Mouse (Mus musculus) embryonic facial prominence, embryonic 13.5 days (tissue): ENCODE results near the gene Dscaml1. TPM values are rescaled to one million over a fixed set of nuclear protein-coding genes. Genes with fewer than 3 reads are reported as not detected.
"Not testable (repeated sequence)": the region's sequence is repeated elsewhere in the genome, so short reads cannot be mapped to it uniquely, and the experiment has no call there.

Source experiments
- ATAC-seq: fragments of 200-750 bp; cut with Nextera tagmentation; 2 replicates; pipeline ENCODE4 v1.8.0; 2017; ENCODE audit warnings: low read depth; ENCODE audit not compliant: insufficient number of reproducible peaks, insufficient read depth, low FRiP score, low TSS enrichment
- H3K27ac ChIP-seq: fragments of 300-500 bp; sonication (generic); 2 replicates; pipeline ENCODE4 v1.5.1; 2015; ENCODE audit warnings: moderate library complexity, mild to moderate bottlenecking, inconsistent platforms
- H3K27me3 ChIP-seq: fragments of 300-500 bp; sonication (generic); 2 replicates; pipeline ENCODE4 v1.6.1; 2015; ENCODE audit warnings: mild to moderate bottlenecking, inconsistent platforms
- H3K36me3 ChIP-seq: fragments of 300-500 bp; sonication (generic); 2 replicates; pipeline ENCODE4 v1.6.1; 2015; ENCODE audit warnings: mild to moderate bottlenecking, inconsistent platforms
- H3K4me1 ChIP-seq: fragments of 300-500 bp; sonication (generic); 2 replicates; pipeline ENCODE4 v1.6.1; 2015; ENCODE audit warnings: inconsistent platforms
- H3K4me2 ChIP-seq: fragments of 300-500 bp; sonication (generic); 2 replicates; pipeline ENCODE4 v1.6.1; 2015; ENCODE audit warnings: moderate library complexity, mild to moderate bottlenecking, inconsistent platforms
- H3K4me3 ChIP-seq: fragments of 300-500 bp; sonication (generic); 2 replicates; pipeline ENCODE4 v1.5.1; 2015; ENCODE audit warnings: mild to moderate bottlenecking, inconsistent platforms
- H3K9ac ChIP-seq: fragments of 300-500 bp; sonication (generic); 2 replicates; pipeline ENCODE4 v1.6.1; 2015; ENCODE audit warnings: mild to moderate bottlenecking, inconsistent platforms
- H3K9me3 ChIP-seq: fragments of 300-500 bp; sonication (generic); 2 replicates; pipeline ENCODE4 v1.6.1; 2016; ENCODE audit warnings: inconsistent platforms
- WGBS: fragments of 180-500 bp; shearing (Covaris S2); methylation state at CpG from one replicate; pipeline ENCODE4 v1.1.7; 2015; ENCODE audit warnings: mixed read lengths; 5-methylcytosine and 5-hydroxymethylcytosine counted together
- polyA plus RNA-seq: library from polyadenylated mRNA; unstranded; fragments of >200 nt; fragmentation: Nextera tagmentation; extraction: Ambion mirVana; gene quantifications from 2 replicates; pipeline ENCODE4 v1.2.1, GENCODE M21; 2015

Gene Dscaml1
- polyA plus RNA-seq, 1 experiment from 2014 or later, result 0.97 TPM

DNA sequence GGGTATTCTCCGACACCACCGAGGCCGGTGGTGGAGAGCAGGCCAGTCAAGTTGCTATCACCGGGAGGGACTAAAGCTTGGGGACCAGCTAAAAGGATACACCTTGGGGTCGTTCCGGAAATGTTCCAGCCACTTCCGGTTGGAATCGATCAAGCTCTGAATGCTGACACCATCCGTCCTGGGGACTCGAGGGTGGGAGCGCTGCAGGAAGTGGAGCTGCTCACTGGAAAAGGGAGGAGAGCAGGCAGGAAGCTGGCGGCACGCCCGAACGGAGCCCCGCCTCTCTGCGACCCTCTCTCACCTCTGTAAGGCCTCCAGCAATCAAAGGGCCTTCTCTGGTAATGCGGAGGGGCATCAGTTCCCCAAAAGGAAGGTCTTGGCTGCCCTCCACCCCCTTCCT is 342.0 kb downstream of the Dscaml1 start:
- ATAC-seq, result no peak
- peaks cover 5% of the 10 kb centered on the region; the same call in 1 of the 2 replicates for H3K4me1 ChIP-seq
- no peak overlapping the region for H3K4me3 ChIP-seq
- no peak overlapping the region for H3K27ac ChIP-seq
- H3K9me3 ChIP-seq, result no peaks in the 10 kb centered on the region
- no peak overlapping the region for H3K4me2 ChIP-seq
- H3K9ac ChIP-seq, result no peak overlapping the region
- 79% methylated on average over 18 of the region's 18 CpGs for WGBS
- H3K36me3 ChIP-seq, result peaks cover 51% of the 10 kb centered on the region
- no peaks in the 10 kb centered on the region for H3K27me3 ChIP-seq

DNA sequence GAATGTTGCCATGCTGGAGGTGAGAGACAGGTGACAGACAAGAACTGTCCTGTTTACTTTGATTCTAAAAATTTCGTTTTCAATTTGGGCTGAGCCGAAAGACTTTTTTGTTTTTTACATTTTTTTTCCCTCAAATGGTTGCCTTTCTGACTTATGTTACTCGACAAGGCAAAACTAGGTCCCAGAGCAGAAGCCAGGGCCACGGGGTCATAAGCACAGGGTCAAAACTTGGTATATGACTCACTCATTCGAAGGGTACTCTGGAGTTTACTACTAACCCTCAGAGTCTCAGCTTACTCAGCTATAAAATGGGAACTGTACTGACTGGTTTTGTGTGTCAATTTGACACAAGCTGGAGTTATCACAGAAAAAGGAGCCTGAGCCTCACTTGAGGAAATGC is 343.2 kb downstream of the Dscaml1 start:
- Histone ChIP-seq H3K4me1 (peaks cover 5% of the 10 kb centered on the region; the same call in 1 of the 2 replicates), H3K4me3 (no peak overlapping the region), H3K4me2 (no peak overlapping the region), H3K9me3 (no peaks in the 10 kb centered on the region), H3K36me3 (peaks cover 63% of the 10 kb centered on the region), H3K27me3 (no peaks in the 10 kb centered on the region), H3K27ac (no peak overlapping the region), H3K9ac (no peak overlapping the region)
- 89% methylated on average over 5 of the region's 5 CpGs for WGBS
- no peak for ATAC-seq

DNA sequence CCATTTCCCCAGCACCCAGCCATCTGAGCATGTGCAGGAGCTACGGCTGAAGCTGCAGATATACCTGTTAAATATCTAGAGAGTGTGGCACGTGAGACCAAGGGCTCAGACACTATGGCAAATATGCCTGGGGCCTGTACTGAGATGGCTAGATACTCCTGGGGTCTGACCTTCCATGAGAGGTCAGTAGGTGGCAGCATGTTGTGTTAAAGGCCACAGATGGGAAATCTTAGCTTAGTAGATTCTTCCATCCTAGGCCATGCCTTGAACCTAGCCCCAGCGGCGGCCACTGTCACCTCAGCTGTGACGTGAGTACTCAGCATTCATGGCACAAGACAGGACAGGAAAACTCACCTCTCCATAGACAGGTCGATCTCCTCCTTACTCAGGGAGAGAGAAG is 347.7 kb downstream of the Dscaml1 start:
- Histone ChIP-seq H3K4me3 (no peak overlapping the region), H3K4me2 (no peak overlapping the region), H3K27ac (no peak overlapping the region), H3K4me1 (no peaks in the 10 kb centered on the region), H3K9ac (no peak overlapping the region), H3K9me3 (no peaks in the 10 kb centered on the region), H3K27me3 (no peaks in the 10 kb centered on the region), H3K36me3 (peaks cover 88% of the 10 kb centered on the region)
- WGBS, result 75% methylated on average over 6 of the region's 6 CpGs
- ATAC-seq, result no peak

DNA sequence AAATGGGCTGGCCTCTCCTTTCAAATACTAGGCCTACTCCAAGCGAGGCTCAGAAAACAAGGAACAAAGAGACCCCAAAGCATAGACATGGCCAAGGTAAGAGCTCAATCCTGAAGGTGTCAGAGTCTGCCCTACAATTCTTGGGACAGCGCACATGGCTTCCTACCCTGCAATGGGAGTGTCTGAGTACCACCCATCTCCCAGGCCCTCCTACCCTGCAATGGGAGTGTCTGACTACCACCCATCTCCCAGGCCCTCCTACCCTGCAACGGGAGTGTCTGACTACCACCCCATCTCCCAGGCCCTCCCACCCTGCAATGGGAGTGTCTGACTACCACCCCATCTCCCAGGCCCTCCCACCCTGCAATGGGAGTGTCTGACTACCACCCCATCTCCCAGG is 349.7 kb downstream of the Dscaml1 start:
- not testable (repeated sequence) for ATAC-seq, H3K9me3 ChIP-seq, H3K27ac ChIP-seq, H3K4me3 ChIP-seq, H3K4me2 ChIP-seq, H3K4me1 ChIP-seq, H3K27me3 ChIP-seq, H3K9ac ChIP-seq
- WGBS, result 78% methylated on average over 3 of the region's 3 CpGs
- H3K36me3 ChIP-seq, result peaks cover 82% of the 10 kb centered on the region

DNA sequence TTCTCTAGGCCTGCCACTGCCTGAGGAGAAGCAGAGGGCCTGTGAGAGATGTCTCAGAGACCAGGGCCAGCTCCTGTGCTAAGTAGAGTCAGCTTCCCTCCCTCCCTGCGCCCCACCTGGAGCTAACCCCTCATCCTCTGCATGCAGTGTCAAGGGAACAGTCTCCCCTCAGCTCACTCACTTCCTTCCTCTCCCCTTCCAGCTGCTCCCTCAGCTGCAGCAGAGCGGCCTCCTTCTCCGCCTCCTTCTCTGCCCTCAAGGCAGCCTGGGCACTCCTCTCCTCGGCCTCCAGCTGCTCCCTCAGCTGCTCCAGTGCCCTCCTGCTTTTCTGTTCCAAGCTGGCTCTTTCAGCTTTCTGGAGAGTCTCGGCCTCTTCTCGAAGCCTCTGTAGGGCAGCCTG is 352.8 kb downstream of the Dscaml1 start:
- no peak overlapping the region for H3K4me2 ChIP-seq
- no peak overlapping the region for H3K27ac ChIP-seq
- no peaks in the 10 kb centered on the region for H3K9me3 ChIP-seq
- ATAC-seq, result no peak
- 60% methylated on average over 6 of the region's 6 CpGs for WGBS
- H3K27me3 ChIP-seq, result no peaks in the 10 kb centered on the region
- H3K4me1 ChIP-seq, result no peaks in the 10 kb centered on the region
- H3K9ac ChIP-seq, result peak overlapping the region; percentile 46; the same call in 1 of the 2 replicates
- no peak overlapping the region for H3K4me3 ChIP-seq
- peaks cover 61% of the 10 kb centered on the region for H3K36me3 ChIP-seq

DNA sequence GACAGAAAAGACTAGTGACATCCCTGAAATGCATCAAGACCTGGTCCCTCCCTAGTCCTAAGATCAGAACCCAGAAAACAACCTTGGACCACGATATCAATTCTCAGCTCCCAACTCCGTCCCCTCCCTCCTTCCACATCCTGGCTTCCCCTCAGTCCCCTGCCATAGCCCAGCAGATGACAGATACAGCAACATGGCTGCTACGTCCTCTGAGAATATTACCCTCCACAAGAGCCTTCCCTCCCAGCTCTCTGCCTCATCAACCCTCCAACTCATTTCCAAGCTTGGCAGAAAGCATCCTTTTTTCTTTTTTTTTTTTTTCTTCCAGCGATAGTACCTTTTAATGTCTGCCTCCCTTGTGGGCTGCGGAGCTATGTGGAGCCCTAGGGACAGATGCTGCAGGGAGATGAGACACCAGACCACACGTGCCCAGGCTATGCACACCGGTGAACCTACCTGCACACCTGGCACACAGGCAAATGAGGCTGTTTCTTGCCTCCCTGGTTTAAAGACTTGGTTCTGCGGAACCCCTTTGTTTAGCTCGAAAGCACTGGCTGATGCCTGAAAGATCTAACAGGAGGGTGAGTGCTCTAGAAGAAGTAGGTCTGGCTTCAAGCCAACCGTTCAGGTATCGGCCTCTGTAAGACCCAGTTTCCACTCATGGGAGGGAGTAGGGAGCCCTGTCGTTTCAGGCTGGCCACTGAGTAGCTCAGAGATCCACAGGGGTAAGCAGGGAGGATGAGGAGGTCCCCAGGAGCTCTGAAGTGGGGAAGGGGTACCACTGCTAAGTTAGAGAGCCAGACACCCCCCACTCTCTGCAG is 357.0 kb downstream of the Dscaml1 start:
- H3K4me3 ChIP-seq, result no peak overlapping the region
- 80% methylated on average over 12 of the region's 12 CpGs for WGBS
- peaks cover 47% of the 10 kb centered on the region for H3K36me3 ChIP-seq
- no peak overlapping the region for H3K4me2 ChIP-seq
- H3K27ac ChIP-seq, result no peak overlapping the region
- ATAC-seq, result no peak
- no peaks in the 10 kb centered on the region for H3K9me3 ChIP-seq
- 0 out of 2 replicates have a peak, but pooled peaks cover 6% of the 10 kb centered on the region for H3K4me1 ChIP-seq
- no peaks in the 10 kb centered on the region for H3K27me3 ChIP-seq
- H3K9ac ChIP-seq, result no peak overlapping the region

DNA sequence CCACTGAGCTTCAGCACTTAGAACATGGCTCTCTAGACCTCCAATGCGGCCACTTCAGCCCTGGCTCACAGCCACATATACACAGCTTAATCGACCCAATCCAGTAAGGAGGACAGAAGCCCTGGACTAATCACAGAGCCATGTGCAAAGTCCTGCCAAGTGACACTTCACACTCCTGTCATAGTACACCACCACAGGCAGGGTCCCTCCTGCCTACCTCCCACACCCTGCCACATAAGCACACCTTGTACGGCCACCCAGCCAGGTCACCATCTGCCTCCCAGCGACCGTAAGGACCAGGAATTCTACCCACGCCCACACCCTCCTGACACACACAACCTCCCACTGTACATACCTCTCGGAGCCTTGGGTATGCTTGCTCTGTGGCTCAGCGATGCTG is 360.6 kb downstream of the Dscaml1 start:
- peaks cover 55% of the 10 kb centered on the region for H3K36me3 ChIP-seq
- H3K27me3 ChIP-seq, result no peaks in the 10 kb centered on the region
- 82% methylated on average over 8 of the region's 8 CpGs for whole genome bisulfite sequencing
- H3K9me3 ChIP-seq, result no peaks in the 10 kb centered on the region
- H3K4me1 ChIP-seq, result 0 out of 2 replicates have a peak, but pooled peaks cover 9% of the 10 kb centered on the region
- H3K9ac ChIP-seq, result no peak overlapping the region
- no peak overlapping the region for H3K27ac ChIP-seq
- no peak overlapping the region for H3K4me2 ChIP-seq
- ATAC-seq, result no peak
- H3K4me3 ChIP-seq, result no peak overlapping the region

DNA sequence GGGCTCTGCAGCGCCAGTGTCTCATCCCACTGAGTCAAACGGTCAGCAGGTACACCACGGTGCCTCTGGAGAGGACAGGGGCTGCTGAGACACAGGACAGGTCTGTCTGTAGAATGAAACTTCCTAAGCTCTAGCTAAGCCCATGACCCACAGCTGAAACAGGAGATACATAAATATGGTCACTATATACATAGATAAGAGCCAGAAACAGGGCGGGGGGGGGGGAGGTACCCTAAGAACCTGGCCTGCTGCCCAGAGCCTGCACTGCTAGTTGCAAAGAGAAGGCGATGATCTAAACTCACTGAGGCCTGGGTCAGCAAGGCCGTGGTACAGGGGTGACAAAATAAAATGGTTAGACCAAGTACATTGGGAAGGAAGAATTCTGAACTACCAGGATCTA is 361.1 kb downstream of the Dscaml1 start:
- 86% methylated on average over 6 of the region's 6 CpGs for WGBS
- peaks cover 60% of the 10 kb centered on the region for H3K36me3 ChIP-seq
- H3K27ac ChIP-seq, result no peak overlapping the region
- H3K4me2 ChIP-seq, result no peak overlapping the region
- 0 out of 2 replicates have a peak, but pooled peaks cover 9% of the 10 kb centered on the region for H3K4me1 ChIP-seq
- no peak overlapping the region for H3K4me3 ChIP-seq
- ATAC-seq, result no peak
- no peaks in the 10 kb centered on the region for H3K9me3 ChIP-seq
- no peaks in the 10 kb centered on the region for H3K27me3 ChIP-seq
- H3K9ac ChIP-seq, result no peak overlapping the region

DNA sequence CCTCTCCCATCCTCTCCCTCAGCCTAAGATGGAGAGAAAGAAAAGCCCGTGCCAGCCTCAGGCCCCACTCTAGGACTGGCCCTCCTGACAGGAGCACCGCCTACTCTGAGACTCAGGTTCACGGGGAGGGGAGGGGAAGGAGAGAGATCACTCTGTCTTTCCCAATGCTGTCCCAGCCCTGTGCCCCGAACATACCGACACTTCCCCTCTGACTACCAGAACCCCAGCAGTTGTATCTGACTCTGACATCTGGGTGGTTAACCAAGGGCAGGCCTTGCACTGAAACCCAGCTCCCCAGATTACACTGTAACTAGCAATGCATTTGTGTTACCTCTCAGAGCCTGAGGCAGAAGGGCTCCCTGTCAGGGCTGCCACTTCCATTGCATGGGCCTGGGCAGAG is 362.0 kb downstream of the Dscaml1 start:
- no peak overlapping the region for H3K27ac ChIP-seq
- no peaks in the 10 kb centered on the region for H3K9me3 ChIP-seq
- H3K4me3 ChIP-seq, result no peak overlapping the region
- no peak overlapping the region for H3K4me2 ChIP-seq
- 0 out of 2 replicates have a peak, but pooled peaks cover 9% of the 10 kb centered on the region for H3K4me1 ChIP-seq
- H3K36me3 ChIP-seq, result peaks cover 67% of the 10 kb centered on the region
- 52% methylated on average over 5 of the region's 5 CpGs for WGBS
- no peak for ATAC-seq
- H3K9ac ChIP-seq, result no peak overlapping the region
- H3K27me3 ChIP-seq, result no peaks in the 10 kb centered on the region

DNA sequence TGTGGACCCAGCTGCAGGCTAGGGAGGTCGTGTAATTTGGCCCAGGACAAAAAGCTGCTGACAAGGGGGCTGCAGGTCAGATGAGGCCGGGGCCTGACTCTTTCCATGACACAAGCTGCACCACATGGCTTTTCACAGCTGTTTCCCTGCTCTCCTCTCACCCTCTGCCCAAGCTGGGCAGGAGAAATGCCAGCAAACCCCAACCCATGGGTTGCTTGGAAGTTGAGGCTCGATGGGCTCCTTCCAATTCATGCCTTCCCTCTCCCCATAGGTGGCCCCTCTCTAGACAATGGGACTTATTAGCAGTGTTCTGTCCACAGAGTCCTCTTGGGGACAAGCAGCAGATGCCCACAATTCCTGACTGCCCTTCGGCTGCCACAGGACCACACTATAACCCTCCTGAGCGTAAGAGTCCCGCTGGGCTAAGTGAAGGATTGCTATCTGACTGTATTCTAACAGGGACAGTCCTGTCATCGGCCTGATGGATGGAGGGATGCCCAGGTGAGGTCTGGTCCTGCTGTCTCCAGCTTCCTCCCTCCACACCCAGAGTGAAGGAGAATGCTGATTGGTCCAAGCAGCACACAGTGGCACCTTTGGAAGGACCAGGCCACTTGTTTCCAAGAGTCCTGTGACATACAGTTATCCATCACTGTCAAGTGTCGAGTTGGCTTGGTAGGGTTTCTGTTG is 365.2 kb downstream of the Dscaml1 start:
- Histone ChIP-seq H3K4me3 (no peak overlapping the region), H3K4me1 (0 out of 2 replicates have a peak, but pooled peaks cover 9% of the 10 kb centered on the region), H3K27ac (no peak overlapping the region), H3K4me2 (no peak overlapping the region), H3K36me3 (peaks cover 60% of the 10 kb centered on the region), H3K27me3 (no peaks in the 10 kb centered on the region), H3K9me3 (no peaks in the 10 kb centered on the region), H3K9ac (no peak overlapping the region)
- WGBS, result 82% methylated on average over 8 of the region's 8 CpGs
- ATAC-seq, result no peak

DNA sequence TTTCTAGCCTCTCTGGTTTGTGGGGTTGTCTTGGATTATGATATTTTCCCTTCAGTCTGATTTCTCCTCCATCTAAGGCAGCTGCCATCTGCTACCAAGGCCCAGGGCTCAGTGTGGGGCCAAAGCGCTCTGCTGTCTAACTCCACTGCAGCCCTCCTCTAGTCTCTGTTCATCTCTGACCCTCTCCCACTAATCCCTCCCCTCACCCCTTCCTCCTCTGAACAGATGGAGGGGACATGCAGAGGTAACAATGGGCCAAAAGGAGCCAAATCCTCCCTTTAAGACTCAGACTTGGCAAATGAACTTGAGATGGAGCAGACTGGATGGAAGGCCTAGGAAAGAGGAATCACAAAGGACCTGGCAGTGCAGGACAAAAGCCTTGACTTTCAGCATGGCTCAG is 365.8 kb downstream of the Dscaml1 start:
- no peaks in the 10 kb centered on the region for H3K9me3 ChIP-seq
- peaks cover 55% of the 10 kb centered on the region for H3K36me3 ChIP-seq
- no peak overlapping the region for H3K4me2 ChIP-seq
- no peaks in the 10 kb centered on the region for H3K27me3 ChIP-seq
- no peak for ATAC-seq
- no peak overlapping the region for H3K27ac ChIP-seq
- 94% methylated on average over 1 of the region's 1 CpGs for WGBS
- no peak overlapping the region for H3K4me3 ChIP-seq
- 0 out of 2 replicates have a peak, but pooled peaks cover 9% of the 10 kb centered on the region for H3K4me1 ChIP-seq
- no peak overlapping the region for H3K9ac ChIP-seq

DNA sequence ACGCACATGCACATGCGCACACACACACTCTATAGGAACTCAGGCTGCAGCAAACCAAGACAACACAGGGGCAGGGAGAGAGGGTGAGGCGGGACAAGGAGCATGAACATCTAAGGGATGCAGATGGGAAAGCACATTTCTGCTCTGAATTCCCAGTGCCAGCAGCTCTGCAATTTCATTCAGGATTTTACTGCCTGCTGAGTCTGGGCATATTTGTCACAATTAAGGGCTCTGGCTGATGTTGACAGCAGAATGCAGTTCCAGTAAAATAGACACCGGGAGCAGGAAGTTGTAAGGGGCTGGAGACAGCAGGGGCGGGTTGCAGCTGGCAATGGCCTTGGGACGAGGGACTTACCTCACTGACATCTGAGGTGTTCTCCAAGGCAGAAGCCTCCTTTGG is 367.3 kb downstream of the Dscaml1 start:
- H3K27ac ChIP-seq, result no peak overlapping the region
- no peak overlapping the region for H3K4me3 ChIP-seq
- H3K9me3 ChIP-seq, result no peaks in the 10 kb centered on the region
- 82% methylated on average over 6 of the region's 6 CpGs for WGBS
- H3K9ac ChIP-seq, result no peak overlapping the region
- no peak overlapping the region for H3K4me2 ChIP-seq
- H3K36me3 ChIP-seq, result peaks cover 52% of the 10 kb centered on the region
- H3K27me3 ChIP-seq, result no peaks in the 10 kb centered on the region
- ATAC-seq, result no peak
- peaks cover 8% of the 10 kb centered on the region for H3K4me1 ChIP-seq
